Mouse (Mus musculus): ENCODE results near the gene Ndufaf2.

The Ndufaf2 gene

GRCm38 (mm10) chr13:108158465-108159240 lies at the start of gene Ndufaf2, which contains the start of gene Ercc8:
Ndufaf2 (minus strand) TSS chr13:108158623.
Ercc8 (plus strand) TSS chr13:108158731.
- peak; percentile 96 for DNase-seq

GRCm38 (mm10) chr13:108208090-108208489 lies 49.7 kb upstream of the Ndufaf2 start:
- no peak for DNase-seq

GRCm38 (mm10) chr13:108207447-108207846 lies 49.0 kb upstream of the Ndufaf2 start:
- no peak for DNase-seq

- no peak for DNase-seq
These were observed 46.4 kb upstream of the Ndufaf2 start for GRCm38 (mm10) chr13:108204857-108205256.

GRCm38 (mm10) chr13:108195474-108195873 lies 37.1 kb upstream of the Ndufaf2 start:
- no peak for DNase-seq

- peak; percentile 58 for DNase-seq
These were observed 32.8 kb upstream of the Ndufaf2 start for GRCm38 (mm10) chr13:108191074-108191720.

- DNase-seq: no peak
These were observed 29.6 kb upstream of the Ndufaf2 start for GRCm38 (mm10) chr13:108187994-108188393.

GRCm38 (mm10) chr13:108185530-108185929 lies 27.1 kb upstream of the Ndufaf2 start:
- no peak for DNase-seq

- no peak for DNase-seq
These were observed 26.4 kb upstream of the Ndufaf2 start for GRCm38 (mm10) chr13:108184743-108185255.

- no peak for DNase-seq
These were observed 22.4 kb upstream of the Ndufaf2 start for GRCm38 (mm10) chr13:108180821-108181220.

- DNase-seq: no peak
These were observed 21.2 kb upstream of the Ndufaf2 start for GRCm38 (mm10) chr13:108179618-108180017.

GRCm38 (mm10) chr13:108170511-108170910 lies 12.1 kb upstream of the Ndufaf2 start:
- no peak for DNase-seq

GRCm38 (mm10) chr13:108170002-108170401 lies 11.6 kb upstream of the Ndufaf2 start:
- DNase-seq: no peak

GRCm38 (mm10) chr13:108164621-108165020 lies 6.2 kb upstream of the Ndufaf2 start:
- DNase-seq: no peak

- no peak for DNase-seq
These were observed 5.5 kb upstream of the Ndufaf2 start for GRCm38 (mm10) chr13:108163912-108164311.

GRCm38 (mm10) chr13:108159963-108160362 lies 1.5 kb upstream of the Ndufaf2 start:
- DNase-seq: no peak

GRCm38 (mm10) chr13:108159241-108159575 lies 785 bp upstream of the Ndufaf2 start:
- DNase-seq: no peak

- DNase-seq: no peak
These were observed 525 bp downstream of the Ndufaf2 start for GRCm38 (mm10) chr13:108157732-108158464.

- no peak for DNase-seq
These were observed 1.3 kb downstream of the Ndufaf2 start for GRCm38 (mm10) chr13:108157156-108157555.

- peak; percentile 52 for DNase-seq
These were observed 5.6 kb downstream of the Ndufaf2 start for GRCm38 (mm10) chr13:108152650-108153372.

- no peak for DNase-seq
These were observed 6.6 kb downstream of the Ndufaf2 start for GRCm38 (mm10) chr13:108151782-108152181.

- DNase-seq: no peak
These were observed 14.3 kb downstream of the Ndufaf2 start for GRCm38 (mm10) chr13:108144086-108144485.

Data from thymus, postnatal 25 days (tissue).